Mouse (Mus musculus): ENCODE results near the gene Rcc2. TPM values are rescaled to one million over a fixed set of nuclear protein-coding genes. Genes with fewer than 3 reads are reported as not detected.

The Rcc2 gene
- polyA plus RNA-seq (2015; fragmentation: Nextera tagmentation; extraction: Ambion mirVana): 68.4 and 77.4 TPM in 2 replicates

DNA sequence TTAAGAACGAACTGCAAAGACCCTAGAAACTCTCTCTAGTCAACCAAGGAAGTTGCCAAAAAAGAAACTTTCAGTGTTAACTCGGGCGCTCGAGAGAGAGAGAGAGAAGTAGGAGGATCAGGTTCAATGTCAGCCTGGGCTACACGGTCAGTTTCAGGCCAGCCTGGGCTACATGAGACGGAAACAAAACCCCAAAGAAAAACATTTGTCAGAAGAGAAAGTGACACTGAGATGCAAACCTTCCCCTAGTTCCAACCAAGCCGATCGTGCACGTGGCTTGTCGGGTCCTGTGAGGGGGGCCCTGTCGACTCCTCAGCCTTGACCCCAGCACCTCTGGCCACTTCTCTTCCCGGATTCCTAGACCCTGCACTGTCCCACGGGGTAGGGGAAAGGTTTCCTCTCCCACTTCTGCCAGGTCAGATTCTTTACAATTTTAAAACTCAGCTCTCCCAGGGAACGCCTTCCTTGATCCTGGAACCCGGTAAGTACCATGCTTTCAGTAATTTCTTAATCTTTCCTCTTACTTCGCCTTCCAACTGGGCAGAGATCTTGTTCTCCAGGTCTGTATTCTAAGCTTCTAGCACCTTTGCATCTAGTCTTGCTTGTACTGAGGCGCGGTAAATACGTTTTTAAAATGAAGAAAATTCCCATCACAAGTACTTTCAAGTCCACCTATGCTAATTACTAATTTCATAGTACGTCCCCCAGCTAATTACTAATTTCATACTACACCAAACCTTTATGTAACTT, at the start of gene Rcc2:
Rcc2 (plus strand) TSS at position 273 of the 750 bp plus-strand sequence.
- peak; percentile 36 for DNase-seq (ENCODE audit: low spot score)

DNA sequence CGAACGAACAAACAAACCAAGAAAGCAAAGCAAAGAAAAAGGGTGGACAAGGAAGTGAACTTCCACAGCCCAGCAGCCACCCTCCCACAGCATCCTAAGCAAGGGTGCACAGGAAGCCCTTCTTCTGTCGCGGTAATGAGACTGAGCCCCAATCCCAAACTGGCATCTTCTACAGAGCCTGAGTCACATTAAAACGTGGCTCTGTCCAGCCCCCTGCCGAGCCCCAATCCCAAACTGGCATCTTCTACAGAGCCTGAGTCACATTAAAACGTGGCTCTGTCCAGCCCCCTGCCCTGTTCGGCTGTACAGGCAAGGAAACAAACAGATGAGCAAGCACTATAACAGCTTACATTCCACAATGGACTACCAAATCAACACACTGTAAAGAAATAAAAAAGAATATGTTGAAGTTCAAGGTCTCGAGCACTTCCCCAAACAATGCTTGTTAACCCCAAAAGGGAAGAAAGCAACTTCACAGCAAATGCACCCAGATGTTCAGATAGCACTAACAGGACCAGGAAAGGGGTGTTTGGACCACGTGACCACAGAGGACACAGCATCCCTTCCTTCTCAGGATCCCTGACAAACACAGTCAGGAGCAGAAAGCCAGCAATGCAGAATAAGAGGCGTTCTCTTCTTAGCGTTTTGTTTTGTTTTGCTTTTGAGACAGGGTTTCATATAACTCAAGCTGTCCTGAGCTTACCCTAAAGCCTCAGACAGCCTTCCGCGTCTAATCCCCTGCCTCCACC, 46.3 kb upstream of the Rcc2 start:
- DNase-seq (ENCODE audit: low spot score): no peak

DNA sequence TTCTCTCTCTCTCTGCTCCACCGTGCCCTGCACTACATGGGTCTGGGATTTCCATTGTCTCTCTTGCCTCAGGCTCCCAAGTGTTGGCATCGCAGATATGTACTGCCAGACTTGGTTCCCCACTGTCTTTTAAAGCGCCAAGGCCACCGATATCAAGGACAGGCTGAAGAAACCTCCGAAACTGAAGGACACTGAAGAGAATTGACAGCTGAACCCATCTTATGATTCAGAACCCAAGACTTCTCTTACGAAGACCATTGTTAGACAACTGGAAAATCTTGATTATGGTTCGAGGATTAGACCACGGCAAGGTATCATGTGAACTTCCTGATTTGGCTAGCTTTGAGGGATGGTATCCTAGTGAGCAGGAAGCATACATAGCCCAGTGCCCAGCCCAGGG, 45.5 kb upstream of the Rcc2 start:
- DNase-seq (ENCODE audit: low spot score): no peak

DNA sequence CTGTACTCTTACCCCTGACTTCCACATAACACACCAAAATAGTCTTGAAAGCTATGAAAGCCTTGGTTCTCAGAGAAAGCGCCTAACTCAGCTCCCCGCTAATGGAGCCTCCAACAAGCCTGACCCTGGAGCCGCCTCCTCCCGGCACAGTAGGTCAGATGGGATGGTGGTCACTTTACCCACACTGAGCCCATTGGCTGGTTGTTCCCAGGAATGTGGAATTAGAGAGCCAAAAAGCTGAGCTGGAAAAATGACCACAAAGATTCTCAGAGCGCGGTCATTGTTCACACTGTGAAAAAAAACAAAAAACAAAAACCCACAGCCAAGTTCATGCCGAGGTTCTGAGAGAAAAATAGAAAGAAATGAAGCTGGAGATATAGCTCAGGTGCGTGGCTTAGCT, 43.8 kb upstream of the Rcc2 start:
- no peak for DNase-seq (ENCODE audit: low spot score)

DNA sequence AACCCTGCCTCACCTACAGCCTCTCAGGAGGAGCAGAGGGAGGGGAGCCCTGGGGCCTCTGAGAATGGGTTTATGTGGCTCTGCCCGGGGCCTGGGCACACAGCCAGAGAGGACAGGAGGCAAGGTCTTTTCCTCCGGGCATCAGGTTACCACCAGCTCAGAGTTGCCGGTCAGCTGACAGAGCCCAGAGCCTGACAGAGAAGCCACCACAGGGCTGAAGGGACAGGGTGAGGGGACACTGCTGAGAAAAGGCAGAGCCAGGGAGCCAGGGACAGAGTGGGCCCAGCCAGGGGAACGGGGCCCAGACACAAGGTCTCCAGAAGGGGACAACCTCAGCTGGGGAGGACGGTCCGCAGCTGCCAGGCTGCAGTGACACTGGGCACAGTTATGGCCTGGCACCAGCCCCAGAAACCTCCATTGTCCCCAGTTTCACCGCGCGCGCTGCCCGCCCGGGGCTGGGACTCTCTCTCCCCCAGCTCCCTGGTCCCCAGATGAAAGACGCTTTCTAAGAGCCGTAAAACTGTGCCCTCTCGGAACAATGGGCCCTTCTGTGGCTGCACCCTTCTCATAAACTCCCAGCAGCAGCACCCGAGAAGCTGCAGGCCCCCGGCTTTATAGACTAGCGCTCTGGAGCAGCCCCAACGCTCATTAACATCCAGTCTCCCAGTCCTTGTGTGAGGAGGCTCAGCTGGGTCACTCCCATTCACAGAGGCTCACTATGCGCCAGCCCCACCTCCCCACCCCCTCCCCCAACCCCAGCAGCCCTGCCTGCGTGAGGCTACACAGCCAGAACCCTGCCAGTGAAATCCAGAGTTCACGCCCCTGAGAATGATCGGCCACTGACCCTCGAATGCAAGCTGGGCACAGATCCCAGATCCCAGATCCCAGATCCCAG, 42.4 kb upstream of the Rcc2 start:
- no peak for DNase-seq (ENCODE audit: low spot score)

DNA sequence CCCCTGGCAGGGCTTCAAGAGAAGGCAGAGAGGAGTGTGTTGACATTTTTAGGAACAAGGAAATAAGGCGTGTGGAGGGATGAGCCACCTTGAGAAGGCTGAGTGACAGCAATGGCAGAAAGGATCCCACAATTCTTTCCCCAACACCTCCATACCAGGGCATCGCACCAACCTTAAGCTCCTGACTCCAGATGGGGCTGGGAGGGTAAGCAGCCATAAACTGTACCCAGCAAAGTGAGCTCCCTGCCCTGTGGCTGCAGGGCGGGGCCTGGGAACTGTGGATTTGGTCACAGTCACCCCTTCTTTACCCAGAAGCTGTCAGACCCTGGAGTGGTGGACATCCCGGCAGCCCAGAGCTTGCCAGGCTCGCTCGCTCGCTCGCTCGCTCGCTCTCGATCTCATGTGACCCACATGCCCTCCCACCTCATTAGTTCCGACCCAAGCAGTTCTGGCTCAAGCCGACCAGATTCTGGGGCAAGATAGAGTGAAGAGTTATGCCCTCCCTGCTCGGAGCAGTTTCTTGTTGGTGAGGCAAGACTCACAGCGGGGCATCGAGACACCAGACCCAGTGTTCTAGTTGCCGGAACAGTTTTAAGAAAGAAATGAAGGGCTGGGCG, 38.8 kb upstream of the Rcc2 start:
- DNase-seq (ENCODE audit: low spot score): no peak

DNA sequence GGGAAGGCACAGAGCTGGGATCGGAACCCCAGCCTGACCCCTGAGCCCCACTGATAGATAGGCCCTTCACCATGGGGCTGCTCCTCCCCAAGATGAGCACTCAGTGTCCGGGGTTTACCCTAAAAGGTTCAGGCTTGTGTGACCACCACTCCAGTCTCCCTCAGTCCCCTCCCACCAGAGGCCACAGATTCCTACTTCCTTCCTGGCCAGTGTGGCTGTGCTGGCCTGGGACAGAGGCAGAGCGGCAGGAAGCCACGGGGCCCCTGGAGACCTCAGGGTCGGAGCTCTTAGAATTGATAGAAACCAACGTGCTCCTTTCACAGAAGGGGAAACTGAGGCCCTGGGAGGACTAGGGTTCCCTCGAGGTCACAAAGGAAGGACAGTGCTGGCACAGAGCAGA, 37.9 kb upstream of the Rcc2 start:
- no peak for DNase-seq (ENCODE audit: low spot score)

DNA sequence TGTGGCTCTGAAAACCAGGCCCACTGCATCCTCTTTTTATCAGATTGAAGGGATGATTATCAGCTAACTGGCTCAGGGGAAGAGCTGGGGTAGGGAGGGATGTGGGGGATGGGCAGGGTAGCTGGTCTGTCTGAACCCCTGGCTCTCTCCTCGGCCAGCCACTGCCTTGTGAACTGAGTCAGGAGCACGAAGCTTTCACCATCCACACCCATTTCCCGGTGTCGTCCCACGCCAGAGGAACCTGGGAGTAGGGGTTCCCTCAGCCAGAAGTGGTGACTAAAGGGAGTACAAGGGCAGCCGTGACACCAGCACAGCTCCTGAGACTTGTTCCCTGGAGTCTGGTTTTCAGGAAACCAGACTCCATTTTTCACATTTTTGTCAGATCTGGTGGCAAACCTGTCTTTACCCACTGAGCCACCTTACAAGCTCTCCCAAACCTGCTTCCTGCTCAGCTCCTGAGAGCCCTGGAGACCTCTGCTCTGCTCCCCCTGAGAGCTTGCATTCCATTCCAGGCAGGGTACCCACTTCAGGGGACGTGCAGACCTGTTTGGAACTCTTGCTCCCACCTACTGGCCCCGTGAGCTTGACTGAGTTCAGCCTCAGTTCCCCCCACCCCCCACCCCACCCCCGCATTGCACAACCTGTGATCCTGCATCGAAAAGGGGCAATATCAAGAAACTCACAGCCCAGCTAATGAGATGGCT, 37.3 kb upstream of the Rcc2 start:
- DNase-seq (ENCODE audit: low spot score): no peak

DNA sequence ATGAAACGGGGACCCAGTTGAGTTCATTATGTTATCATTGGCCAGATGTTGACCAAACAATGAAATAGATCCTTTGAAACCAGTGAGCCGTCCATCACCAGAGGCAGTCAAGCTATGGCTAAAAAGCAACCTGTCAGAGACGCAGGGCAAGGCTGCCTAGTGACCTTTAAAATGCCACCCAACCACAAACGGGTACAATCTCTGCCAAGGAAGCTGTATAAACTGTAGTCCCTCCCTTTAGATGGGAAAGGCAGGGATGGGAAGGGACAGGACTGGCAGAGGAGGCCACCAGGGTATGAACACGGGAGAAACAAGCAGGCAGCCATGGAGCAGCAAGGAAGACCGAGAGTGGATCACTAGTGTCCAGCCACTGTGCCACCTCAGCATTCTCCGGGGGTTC, 35.3 kb upstream of the Rcc2 start:
- DNase-seq (ENCODE audit: low spot score): no peak

DNA sequence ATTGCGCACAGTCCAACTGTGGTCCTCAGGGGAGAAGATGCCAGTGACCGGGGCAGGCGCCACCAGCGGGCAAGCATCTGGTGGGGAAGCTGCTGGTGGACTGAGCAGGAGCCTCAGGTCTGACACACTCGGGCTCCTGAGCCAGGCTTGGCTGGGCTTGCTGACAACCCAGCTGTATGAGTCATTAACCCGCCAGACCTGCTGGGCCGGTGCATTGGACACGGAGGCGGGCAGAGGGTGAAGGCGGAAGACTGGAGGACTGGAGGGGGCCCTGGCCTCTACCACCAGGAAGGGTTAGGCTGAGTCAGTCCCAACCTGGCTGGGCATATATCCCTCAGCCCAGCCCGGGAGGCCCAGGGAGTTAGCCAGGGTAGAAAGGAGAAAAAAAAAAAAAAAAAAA, 34.6 kb upstream of the Rcc2 start, which contains the start of gene Arhgef10l:
Arhgef10l (minus strand) TSS at position 253 of the 400 bp plus-strand sequence.
- DNase-seq (ENCODE audit: low spot score): no peak

DNA sequence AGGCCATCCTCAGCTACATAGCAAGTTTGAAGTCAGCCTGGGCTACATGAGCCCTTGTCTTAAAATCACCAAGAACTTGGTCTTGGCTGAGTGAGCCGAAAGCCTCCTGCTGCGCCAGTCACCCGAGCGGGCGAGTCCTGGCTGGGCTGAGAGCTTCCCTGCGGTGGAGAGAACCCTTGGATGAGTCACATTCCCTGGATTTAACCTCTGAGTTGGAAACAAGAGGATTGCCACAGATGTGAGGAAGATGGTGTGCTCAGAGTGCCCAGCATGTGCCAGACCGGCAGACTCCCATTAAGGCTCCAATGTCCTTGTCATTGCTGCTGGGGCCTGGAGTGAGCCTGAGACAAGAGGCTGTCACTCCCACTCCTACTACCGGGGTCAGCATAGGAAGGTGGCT, 32.5 kb upstream of the Rcc2 start:
- no peak for DNase-seq (ENCODE audit: low spot score)

DNA sequence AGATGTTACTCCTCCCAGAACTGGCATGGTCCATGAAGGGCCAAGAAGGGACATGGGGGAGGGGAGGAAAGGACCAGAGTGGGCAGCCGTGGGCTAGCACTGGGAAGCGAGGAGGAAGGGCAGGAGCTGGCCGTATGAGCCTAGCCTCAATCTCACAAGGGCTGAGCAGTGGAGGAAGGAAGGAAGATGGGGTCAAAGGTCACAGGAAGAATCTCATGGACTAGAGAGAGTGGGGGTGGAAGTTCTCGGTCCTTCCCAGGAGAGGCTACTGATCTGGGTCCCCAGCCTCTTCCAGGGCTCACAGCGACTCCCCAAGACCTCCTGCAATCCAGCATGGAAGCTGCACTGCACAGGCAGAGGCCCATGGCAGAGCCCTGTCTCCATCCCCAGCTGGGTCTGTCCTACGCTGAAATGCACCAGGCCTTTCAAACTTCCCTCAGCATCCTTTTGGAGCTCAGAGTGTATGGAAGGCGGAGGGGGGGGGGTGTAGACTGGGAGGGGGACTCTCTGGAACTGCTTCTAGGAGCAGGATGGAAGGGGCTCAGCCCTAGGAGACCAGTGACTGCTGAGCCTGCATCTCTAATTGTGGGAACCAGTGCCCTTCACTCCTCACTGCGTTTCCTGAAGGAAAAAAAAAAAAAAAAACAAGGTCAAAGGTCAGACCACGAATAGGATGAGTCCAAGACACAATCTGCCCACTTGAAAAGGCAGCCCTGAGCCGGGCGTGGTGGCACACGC, 26.6 kb upstream of the Rcc2 start:
- DNase-seq (ENCODE audit: low spot score): no peak

DNA sequence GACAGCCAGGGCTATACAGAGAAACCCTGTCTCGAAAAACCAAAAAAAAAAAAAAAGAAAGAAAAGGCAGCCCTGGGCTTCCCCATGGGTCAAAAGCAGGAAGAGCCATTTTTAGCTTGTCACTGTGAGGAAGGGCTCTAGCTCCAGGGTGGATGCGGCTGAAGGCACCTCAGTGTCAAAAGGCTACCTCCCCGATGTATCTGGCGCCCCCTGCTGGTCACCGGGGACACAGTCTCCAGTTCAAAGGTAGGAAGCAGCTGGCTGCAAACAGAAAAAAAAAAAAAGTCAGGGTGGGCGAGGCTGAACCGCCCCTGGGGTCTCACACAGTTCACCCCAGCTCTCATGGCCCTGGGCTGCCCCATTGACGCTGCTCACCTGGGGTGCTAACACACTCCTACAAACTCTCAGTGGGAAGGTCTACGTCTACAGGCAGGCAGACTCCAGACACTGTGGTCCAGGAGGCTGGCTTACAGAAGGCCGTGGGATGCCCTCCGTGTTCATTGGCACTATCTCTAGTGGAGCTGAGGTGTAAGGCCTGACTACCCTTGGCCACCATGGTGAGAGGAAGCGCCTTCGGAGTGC, 25.9 kb upstream of the Rcc2 start:
- DNase-seq (ENCODE audit: low spot score): peak; percentile 86

DNA sequence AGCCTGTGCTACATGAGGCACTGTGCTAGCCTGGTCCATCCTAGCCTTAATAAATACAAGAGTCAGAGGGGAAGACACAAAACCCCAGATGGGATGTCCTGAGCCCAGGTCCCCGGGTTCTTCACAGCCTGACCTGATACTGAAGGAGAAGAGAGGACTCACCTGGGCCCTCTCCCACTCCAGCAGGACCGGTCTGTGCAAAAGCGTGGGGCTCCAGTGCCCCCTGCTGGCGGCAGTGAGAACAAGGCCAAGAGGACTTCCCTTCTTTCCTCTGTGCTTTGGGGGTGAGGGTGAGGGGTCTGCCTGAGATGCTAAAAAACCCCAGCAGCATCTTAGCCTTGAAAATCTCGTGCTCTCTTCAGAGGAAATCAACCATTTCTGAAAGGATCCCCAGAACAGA, 21.3 kb upstream of the Rcc2 start:
- DNase-seq (ENCODE audit: low spot score): peak; percentile 77

DNA sequence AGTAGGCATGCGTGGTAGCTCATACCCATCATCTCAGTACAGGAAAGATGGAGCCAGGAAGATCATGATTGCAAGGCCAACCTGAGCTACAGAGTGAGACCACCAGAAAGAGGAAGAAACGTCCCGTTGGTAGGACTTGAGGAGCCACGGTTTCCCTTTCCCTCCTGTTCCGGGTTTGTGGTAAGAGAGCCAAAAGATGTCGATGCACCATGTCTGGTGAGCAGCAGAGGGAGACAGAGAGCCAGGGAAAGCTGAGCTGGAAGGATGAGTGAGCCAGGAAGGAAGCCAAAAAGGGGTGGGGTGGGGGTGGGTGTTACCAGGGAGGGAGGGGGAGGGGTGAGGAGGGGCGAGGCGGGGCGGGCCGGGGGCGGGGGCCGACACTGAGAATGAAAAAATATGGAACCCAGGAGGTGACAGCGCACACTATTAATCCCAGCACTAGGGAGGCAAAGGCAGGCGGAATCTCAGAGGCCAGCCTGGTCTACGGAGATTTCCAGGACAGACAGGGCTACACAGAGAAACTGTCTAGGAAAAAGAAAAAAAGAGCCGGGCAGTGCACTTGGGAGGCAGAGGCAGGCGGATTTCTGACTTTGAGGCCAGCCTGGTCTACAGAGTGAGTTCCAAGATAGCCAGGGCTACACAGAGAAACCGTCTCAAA, 20.5 kb upstream of the Rcc2 start:
- DNase-seq (ENCODE audit: low spot score): peak; percentile 77

DNA sequence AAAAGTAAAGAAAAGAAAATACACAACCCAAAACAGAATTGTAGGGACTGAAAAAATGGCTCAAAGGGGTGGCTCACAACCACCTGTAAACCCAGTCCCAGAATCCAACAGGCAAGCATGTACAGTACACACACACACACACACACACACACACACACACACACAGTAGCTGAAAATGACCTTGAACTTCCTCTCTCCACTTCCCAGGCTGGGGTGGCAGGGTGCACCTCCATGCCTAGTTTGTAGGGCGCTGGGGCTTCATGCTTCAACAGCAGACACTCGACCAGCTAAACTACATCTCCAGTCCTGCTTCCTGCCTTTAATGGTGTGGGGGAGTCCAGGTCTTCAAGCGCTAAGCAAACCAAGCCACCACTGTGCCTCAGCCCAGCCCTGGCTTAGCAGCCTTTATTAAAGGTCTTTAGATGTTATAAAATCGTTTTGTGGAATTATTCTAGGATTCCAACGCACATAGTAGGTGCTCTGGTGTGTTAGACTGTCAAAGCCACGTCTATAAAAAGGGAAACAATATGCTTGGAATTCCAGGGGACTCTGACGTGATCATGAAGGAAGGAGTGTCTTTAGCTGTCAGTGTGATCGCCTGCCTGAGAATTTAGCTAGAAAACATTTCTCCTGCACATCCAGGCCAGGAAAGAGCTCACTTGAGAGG, 19.5 kb upstream of the Rcc2 start:
- peak; percentile 29 for DNase-seq (ENCODE audit: low spot score)

DNA sequence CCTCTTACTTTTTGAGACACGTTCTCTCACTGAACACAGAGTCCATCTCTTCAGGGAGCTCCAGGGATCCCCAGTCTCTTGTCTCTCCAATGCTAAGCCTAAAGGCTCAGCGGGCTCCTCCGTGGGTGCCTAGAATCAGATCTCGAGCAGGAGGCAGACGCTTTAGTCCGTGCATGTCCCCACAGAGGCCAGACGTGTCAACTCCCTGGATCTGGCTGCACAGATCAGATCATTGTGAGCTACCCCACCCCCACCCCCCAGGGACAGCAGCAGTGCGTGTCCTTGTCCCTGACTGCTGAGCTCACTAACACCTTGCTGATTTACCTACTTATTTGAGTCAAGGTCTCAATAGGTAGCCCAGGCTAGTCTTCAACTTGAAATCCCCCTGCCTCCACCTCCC, 16.7 kb upstream of the Rcc2 start:
- no peak for DNase-seq (ENCODE audit: low spot score)

DNA sequence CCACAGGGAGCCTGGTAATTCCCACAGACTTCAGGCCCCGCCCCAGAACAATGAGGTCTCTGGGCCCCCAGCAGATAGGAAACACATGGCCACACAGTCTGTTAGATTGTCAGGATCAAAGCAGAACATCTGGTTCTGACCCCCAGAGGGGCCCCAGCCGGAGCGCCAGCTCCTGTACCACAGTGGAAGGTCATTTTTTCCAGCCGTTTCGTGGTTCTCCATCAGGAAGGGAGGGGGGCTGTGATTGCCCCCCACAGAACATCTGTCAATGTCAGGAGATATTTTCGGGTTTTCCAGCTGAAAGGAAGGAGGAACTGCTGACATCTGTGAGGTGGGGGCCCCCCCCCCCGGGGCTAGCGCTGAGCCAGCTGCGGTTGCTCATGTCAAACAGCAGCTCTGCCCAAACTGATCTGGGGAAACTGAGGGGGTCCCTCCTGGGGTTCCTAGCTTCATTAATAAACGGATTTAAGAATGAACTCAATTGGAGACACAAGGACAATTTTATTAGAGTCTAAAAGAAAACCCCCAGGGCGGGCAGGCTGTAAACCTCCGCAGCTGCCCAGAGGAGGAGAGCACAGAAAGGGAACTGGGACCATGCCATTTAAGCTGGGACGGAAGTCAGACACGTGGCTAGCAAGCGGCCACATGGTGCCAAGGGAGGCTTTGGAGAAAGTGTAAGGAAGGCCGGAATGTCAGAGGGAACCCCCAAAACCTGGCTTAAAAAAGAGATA, 16.0 kb upstream of the Rcc2 start:
- peak; percentile 33 for DNase-seq (ENCODE audit: low spot score)
